Mouse (Mus musculus) common myeloid progenitor, adult 5-6 weeks (primary cell): ENCODE measurements around the gene Rbm5. TPM values are rescaled to one million over a fixed set of nuclear protein-coding genes. Genes with fewer than 3 reads are reported as not detected.

Source experiments
- ATAC-seq: replicated peaks from 2 replicates; pipeline ENCODE4 v1.8.0; 2016; ENCODE audit warnings: low read depth, mild to moderate bottlenecking, moderate TSS enrichment, inconsistent platforms; ENCODE audit not compliant: poor library complexity, severe bottlenecking
- total RNA-seq: library from RNA; stranded (forward); fragments of 200-1000, 187-1606 nt; gene quantifications from 2 replicates; pipeline ENCODE4 v1.2.3, GENCODE M21; 2017

The Rbm5 gene
- total RNA-seq, result 188 and 222 TPM in 2 replicates

DNA sequence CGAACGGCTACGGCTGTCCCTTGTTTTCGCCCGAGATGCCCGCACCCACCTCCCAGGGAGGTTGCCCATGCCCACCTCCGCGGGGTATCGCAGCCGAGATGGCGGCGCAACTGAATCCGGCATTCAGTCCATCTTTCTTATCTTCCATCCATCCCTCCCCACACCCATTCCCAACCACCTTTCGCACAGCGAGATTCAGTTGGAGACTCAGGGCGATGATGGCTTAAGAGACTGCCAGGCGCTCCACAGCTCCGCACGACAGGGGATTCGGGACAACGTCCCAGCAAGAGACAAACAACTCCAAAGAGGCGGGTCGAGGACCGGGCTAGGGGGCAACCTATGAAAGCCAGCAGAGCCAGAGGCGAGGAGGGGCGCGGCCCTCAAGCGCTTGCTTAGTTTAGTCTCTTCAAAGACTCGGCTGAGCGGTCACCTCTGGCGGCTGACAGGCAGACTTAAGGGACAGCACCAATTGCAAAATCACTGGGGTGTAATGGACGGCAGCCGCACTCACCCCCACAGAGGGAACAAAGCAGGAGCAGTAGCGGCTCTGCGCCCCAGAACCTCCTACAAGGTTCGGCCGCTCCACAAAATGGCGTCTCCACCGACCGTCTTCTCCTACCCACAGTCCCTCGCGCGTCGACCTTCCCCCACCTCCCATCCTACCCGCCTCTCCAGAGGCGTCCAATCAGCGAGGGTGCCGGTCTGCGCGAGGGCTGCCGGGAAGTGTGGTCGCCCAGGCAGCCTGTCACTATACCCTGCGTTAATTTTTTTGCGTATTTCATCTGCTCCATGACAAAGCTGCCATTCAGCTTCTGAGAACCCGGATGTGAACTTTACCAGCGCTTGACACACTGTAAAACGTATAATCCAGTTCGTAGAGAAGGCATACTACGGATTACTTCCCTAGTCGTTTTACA is at the start of gene Rbm5:
Gene Rbm5 (minus strand): TSS at position 623 of the 917 bp plus-strand sequence.
- peak; percentile 99 for ATAC-seq

- no peak for ATAC-seq
These were observed 41.3 kb upstream of the Rbm5 start for GRCm38 (mm10) chr9:107812132-107812531.

GRCm38 (mm10) chr9:107810985-107811384 is 40.2 kb upstream of the Rbm5 start:
- ATAC-seq, result no peak

GRCm38 (mm10) chr9:107791714-107792113 is 20.9 kb upstream of the Rbm5 start:
- 0 out of 2 replicates have a peak, but pooled peaks have one; percentile 15 for ATAC-seq

DNA sequence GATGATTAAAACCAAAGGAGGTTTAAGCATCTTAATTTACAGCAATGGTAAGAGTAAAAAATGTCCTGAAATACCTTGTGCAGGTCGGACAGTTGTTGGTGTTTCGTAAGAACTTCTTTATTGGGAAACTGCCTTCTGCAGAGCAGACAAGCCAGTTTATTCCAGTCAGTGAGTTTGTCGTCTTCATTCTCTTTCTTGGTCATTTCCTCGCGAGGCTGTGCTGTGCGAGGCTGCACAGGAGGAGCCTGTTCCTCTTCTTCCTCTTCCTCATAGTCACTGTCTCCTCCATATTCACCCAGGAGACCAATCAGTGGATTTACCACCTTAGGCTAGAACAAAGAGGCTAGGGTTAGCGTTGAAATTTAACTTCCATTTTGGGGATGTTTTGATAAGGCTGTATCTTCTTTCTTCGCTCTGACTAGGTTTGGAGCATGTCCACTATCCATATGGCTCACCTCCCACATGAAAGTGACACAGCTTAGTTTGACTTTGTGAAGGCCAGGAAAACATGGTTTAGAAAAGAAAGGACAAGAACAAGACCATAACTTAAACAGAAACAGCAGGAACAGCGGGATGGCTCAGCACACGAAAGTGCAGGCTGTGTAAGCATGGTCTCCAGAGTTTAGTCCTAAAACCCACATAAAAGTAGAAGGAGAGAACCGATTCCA is 11.9 kb upstream of the Rbm5 start:
- ATAC-seq, result no peak

- 0 out of 2 replicates have a peak, but pooled peaks have one; percentile 47 for ATAC-seq
These were observed 6.0 kb upstream of the Rbm5 start for GRCm38 (mm10) chr9:107776809-107777208.

GRCm38 (mm10) chr9:107774411-107774810 is 3.6 kb upstream of the Rbm5 start:
- no peak for ATAC-seq

DNA sequence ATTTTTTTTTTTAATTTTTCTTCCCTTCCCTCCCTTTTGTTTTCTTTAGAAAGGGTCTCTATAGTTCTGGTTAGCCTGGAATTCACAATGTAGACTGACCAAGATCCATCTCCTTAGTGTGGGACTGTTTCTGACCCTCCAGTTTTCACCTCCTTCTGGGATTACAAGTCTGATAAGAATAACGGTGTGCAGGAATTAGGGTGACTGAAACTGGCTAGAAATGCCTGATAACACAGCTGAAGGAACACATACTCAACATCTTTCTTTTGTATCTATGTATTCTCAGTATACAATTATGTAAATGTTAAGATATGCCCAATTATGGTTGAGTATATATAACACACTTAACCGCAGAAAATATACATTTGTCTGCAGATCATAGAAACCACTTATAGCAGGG is 986 bp upstream of the Rbm5 start:
- ATAC-seq, result no peak

DNA sequence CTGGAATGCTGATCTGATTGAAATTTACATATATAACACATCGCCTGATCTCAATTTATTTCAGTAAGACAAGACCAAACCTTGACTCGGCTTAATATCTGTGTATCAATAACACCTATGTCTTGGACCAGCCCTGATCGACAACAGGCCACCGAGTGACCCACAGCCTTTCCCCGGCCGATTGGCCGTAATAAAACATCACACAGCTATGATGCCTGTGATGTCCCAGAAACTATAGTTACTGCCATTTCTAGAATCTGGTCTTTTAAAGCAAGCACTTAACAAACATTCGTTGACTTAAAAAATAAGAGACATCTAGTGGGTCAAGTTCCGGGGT is 791 bp downstream of the Rbm5 start:
- ATAC-seq, result no peak

DNA sequence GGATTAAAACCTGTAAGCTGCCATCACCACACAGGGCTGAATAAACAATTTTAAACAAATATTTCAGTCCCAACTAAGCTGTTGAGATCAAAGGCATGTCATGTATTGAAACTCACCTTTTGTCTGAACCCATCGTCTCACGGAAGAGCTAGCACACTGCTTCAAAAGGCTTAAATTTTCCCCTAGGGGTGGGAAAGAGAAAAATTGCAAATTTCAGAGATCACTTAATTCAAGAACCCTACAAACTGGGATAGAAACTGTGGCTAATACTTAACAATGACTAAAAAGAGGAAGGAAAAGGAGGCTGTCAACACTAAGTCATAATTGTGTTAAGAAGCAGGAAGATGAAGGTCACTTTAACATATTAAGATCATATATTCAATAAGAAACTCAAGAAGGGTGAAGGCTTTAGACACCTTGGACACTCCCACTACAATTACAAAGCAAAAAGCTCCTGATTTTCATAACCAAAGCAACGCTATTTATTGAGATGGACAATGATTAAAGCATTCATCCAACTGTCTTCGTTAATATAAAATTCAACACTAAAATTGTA is 1.3 kb downstream of the Rbm5 start:
- no peak for ATAC-seq

DNA sequence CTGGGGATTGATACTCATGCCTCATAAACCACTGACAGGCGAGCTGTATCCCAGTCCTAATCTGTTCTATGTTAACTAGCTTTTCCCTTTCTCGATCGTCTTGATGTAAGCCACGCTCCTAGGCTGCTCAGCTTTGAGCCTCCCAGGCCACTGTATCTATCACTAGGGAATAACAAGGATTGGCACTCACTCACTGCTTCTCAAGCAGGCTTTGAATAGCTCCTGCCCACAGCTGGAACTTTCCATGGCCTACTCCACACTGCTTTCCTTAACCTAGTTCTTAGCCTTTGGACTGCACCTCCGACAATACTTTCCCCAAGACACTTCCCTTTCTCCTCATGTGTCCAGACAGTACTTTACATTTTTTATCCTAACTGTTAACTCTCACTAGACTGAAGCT is 1.9 kb downstream of the Rbm5 start:
- no peak for ATAC-seq

- no peak for ATAC-seq
These were observed 11.2 kb downstream of the Rbm5 start for GRCm38 (mm10) chr9:107759593-107759992.

DNA sequence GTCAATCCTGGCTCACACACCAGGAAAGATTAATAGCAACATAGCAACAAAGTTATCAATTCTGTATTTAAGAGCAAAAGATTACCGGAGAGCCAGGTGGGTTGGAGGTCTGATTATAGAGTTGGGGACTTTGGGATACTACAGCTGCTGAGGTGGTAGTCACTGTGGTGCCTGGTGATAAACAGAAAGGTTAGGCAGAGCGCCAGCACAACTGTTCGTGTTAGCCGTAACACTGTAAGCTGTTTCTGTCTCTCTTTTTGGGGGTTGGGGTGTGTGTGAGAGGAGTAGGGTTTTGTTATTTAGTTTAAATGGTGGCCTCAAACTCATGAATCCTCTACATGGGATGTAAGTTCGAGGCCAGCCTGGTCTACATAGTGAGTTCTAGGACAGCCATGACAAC is 20.4 kb downstream of the Rbm5 start:
- no peak for ATAC-seq

DNA sequence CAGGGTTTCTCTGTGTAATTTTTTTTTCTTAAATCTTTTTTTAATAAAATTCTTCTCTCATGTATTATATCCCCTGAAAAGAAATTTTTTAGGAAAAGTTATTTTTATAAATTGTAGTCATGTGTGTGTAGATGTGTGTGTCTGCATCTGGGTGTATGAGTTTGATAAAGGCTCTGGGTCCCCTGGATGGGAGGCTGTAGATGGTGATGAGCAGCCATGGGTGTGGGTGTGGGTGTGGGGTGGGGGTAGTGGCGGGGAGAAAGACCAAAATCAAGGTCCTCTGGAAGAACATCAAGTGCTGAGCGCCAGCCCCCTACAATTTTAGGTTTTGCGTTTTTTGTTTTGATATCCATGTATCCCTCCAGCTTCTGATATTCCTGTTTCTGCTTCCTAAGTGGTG is 22.7 kb downstream of the Rbm5 start:
- ATAC-seq, result no peak

GRCm38 (mm10) chr9:107747310-107747709 is 23.5 kb downstream of the Rbm5 start:
- ATAC-seq, result peak; percentile 53

DNA sequence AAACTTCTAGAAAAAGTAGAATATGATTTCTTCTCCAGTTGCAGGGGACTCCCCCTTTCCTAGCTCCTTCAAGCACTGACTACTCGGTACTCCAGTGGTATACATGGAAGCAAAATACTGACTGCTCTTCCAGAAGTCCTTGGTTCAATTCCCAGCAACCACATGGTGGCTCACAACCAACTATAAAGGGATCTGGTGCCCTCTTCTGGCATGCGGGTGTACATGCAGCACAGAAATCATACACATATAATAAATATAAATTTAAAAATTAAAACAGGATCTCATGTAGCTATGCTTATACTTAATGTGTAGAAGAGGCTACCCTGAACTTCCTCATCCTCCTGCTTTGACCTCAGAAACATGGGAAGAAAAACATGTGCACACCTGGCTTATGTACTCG is 24.1 kb downstream of the Rbm5 start:
- ATAC-seq, result no peak

GRCm38 (mm10) chr9:107744061-107744460 is 26.7 kb downstream of the Rbm5 start:
- no peak for ATAC-seq

DNA sequence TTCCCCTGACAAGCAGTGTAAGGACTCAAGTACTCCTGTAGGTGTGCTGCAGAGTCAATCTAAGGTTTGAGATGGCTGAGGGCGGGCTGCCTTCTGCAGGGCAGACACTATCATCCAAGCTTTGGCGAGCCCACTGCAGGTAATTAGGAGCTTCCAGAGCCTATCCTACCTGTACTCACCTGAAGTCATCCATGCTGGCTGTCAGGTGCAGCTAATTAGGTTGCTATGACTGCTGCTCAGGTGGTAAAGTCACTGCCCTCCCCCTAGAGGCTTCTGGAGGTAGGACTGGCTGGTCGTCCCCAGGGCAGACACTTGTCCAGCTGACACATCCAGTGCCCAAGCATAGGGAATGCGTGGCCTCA is 32.0 kb downstream of the Rbm5 start:
- peak; percentile 38; the same call in 1 of the 2 replicates for ATAC-seq

DNA sequence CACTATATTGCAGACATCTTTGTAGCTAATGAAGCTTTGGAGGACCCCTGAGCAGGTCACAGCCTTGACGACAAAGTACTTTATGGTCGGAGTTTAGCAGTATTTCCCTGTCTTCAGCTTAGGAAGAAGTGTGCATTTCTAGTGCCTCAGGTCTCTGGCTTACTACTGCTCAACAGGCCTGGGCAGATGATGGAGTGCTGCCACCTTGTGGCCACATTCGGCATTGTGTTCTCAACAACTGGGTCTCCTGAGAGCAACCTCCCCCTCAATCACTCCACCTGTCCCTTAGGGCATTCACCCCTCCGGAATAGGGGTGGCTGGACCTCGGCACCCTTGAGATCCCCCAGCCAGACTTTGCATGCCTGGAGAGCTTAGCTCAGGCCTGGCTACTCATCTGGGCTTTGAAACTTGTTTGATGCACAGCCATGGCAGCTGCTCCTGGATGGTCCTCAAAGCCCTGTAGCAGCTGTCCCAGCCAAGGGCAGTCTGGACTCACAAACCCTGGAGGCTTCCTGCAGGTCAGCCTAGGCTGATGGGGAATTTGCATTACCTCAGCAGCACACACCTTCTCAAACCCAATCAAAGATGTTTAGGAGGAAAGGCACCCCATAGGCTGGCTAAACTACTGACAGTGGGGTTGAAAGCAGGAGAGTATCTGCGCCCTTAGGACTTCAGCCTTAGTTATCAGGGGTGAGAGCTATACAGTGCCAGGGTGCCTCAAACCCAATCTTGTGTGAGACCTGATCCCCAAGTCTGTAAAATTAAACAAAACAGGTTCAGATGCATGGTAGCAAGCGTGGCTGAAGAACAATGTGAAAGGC is 32.6 kb downstream of the Rbm5 start:
- peak; percentile 59 for ATAC-seq

GRCm38 (mm10) chr9:107736185-107736485 is 34.7 kb downstream of the Rbm5 start:
- no peak; the same call in 1 of the 2 replicates for ATAC-seq
